Mouse (Mus musculus) small intestine, adult 2 months (tissue): ENCODE data around the gene Upk1a.

Experiments used
- CTCF ChIP-seq: fragments of 200-500 bp; IDR thresholded peaks from 2 replicates; pipeline ENCODE4 v1.5.1; 2012; ENCODE audit warnings: low read depth, mild to moderate bottlenecking, control low read depth, inconsistent platforms, low read length, moderate library complexity, mixed read lengths; ENCODE audit not compliant: insufficient replicate concordance, insufficient read length; ENCODE audit errors: extremely low read depth
- POLR2A ChIP-seq: fragments of 200-500 bp; IDR thresholded peaks from 2 replicates; pipeline ENCODE4 v1.6.1; 2012; ENCODE audit warnings: low read depth, mild to moderate bottlenecking, control low read depth, inconsistent platforms, low read length, moderate library complexity

- TF ChIP-seq POLR2A: no peak
- no peak for TF ChIP-seq CTCF
These were observed 32.7 kb downstream of the Upk1a start for GRCm38 (mm10) chr7:30579950-30580349.
